Mouse (Mus musculus): ENCODE data around the gene Erp27. TPM values are rescaled to one million over a fixed set of nuclear protein-coding genes. Genes with fewer than 3 reads are reported as not detected.

Erp27 gene
- total RNA-seq, 2 experiments from 2014 or later: 1.6 to 3.5 TPM

- no peak for ATAC-seq (ENCODE audit: poor library complexity, severe bottlenecking)
These were observed 47.4 kb downstream of the Erp27 start for GRCm38 (mm10) chr6:136874599-136874998.

GRCm38 (mm10) chr6:136868921-136869320 lies 53.1 kb downstream of the Erp27 start:
- ATAC-seq (ENCODE audit: poor library complexity, severe bottlenecking): no peak

GRCm38 (mm10) chr6:136866150-136866549 lies 55.8 kb downstream of the Erp27 start:
- ATAC-seq (ENCODE audit: poor library complexity, severe bottlenecking): no peak

GRCm38 (mm10) chr6:136865360-136865759 lies 56.6 kb downstream of the Erp27 start:
- ATAC-seq (ENCODE audit: poor library complexity, severe bottlenecking): no peak

- peak; percentile 64 for ATAC-seq (ENCODE audit: poor library complexity, severe bottlenecking)
These were observed 61.0 kb downstream of the Erp27 start for GRCm38 (mm10) chr6:136861020-136861419.

GRCm38 (mm10) chr6:136858420-136858819 lies 63.6 kb downstream of the Erp27 start:
- ATAC-seq (ENCODE audit: poor library complexity, severe bottlenecking): no peak

GRCm38 (mm10) chr6:136857873-136858260 lies 64.1 kb downstream of the Erp27 start:
- no peak for ATAC-seq (ENCODE audit: poor library complexity, severe bottlenecking)

Other genes starting within 250 kb of the Erp27 start
- gene Gucy2c, start 140.4 kb downstream of the Erp27 start, total RNA-seq (2015): 0.27 TPM in 1 of 2 replicates, not detected in the other
- gene Gucy2c, start 140.4 kb downstream of the Erp27 start, total RNA-seq (2017): 0.11 TPM in 1 of 2 replicates, not detected in the other
- gene Hist4h4, start 117.8 kb downstream of the Erp27 start, total RNA-seq (2015): 17.5 and 18.6 TPM in 2 replicates
- gene Hist4h4, start 117.8 kb downstream of the Erp27 start, total RNA-seq (2017): 27.1 and 30.5 TPM in 2 replicates
- 45.2 and 62.1 TPM in 2 replicates for gene H2afj, start 113.9 kb downstream of the Erp27 start, total RNA-seq (2015)
- 40.5 and 48.4 TPM in 2 replicates for gene H2afj, start 113.9 kb downstream of the Erp27 start, total RNA-seq (2017)
- 0.45 and 1.0 TPM in 2 replicates for gene BC049715, start 94.6 kb downstream of the Erp27 start, total RNA-seq (2015)
- 1.1 and 1.3 TPM in 2 replicates for gene BC049715, start 94.6 kb downstream of the Erp27 start, total RNA-seq (2017)
- gene Wbp11, start 93.9 kb downstream of the Erp27 start, total RNA-seq (2015): 70.9 and 71.0 TPM in 2 replicates
- gene Wbp11, start 93.9 kb downstream of the Erp27 start, total RNA-seq (2017): 35.1 and 42.6 TPM in 2 replicates
- 0.21 and 0.51 TPM in 2 replicates for gene Smco3, start 86.7 kb downstream of the Erp27 start, total RNA-seq (2015)
- 0.26 and 0.49 TPM in 2 replicates for gene Smco3, start 86.7 kb downstream of the Erp27 start, total RNA-seq (2017)
- 0.31 TPM in 1 of 2 replicates, not detected in the other for gene Art4, start 64.4 kb downstream of the Erp27 start, total RNA-seq (2015)
- gene Art4, start 64.4 kb downstream of the Erp27 start, total RNA-seq (2017): 0.18 and 0.94 TPM in 2 replicates
- gene Mgp, start 46.4 kb downstream of the Erp27 start, total RNA-seq (2015): 0.42 and 1.5 TPM in 2 replicates
- not detected in 2 replicates for gene Mgp, start 46.4 kb downstream of the Erp27 start, total RNA-seq (2017)
- gene Pde6h, start 1.7 kb upstream of the Erp27 start, total RNA-seq (2015): 0.02 and 0.04 TPM in 2 replicates
- gene Pde6h, start 1.7 kb upstream of the Erp27 start, total RNA-seq (2017): 0.11 and 0.16 TPM in 2 replicates
- 3,528 and 3,668 TPM in 2 replicates for gene Arhgdib, start 19.7 kb upstream of the Erp27 start, total RNA-seq (2015)
- gene Arhgdib, start 19.7 kb upstream of the Erp27 start, total RNA-seq (2017): 1,567 and 1,601 TPM in 2 replicates
- gene Rerg, start 248.3 kb upstream of the Erp27 start, total RNA-seq (2015): not detected in 2 replicates
- gene Rerg, start 248.3 kb upstream of the Erp27 start, total RNA-seq (2017): not detected in 2 replicates